Mouse (Mus musculus) erythroblast, embryonic 14.5 days (primary cell): ENCODE data around the gene Pomp.

Experiments used
- GATA1 ChIP-seq: IDR thresholded peaks from 2 replicates; pipeline ENCODE4 v1.6.1; 2012; ENCODE audit warnings: low read length, inconsistent platforms, mixed read lengths
- TAL1 ChIP-seq: IDR thresholded peaks from 3 replicates; pipeline ENCODE4 v1.6.1; 2012; ENCODE audit warnings: low read length, inconsistent platforms, mixed read lengths

DNA sequence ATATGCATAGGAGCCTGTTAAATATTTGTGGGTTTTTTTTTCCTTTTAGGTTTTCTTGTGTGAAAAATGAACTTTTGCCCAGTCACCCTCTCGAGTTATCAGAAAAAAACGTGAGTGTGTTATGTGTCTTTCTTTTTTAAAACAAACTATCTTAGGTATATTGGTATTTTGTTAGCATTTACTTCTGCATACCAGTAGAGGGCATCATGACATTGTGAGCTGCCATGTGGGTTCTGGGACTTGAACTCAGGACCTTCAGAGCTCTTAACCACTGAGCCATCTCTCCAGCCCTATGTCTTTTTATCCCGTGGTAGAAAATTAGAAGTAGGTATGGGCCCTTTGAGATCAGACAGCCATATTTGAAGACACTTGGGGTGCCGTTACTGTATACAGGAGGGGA lies 8.4 kb downstream of the Pomp start:
- TF ChIP-seq GATA1, result no peak
- TF ChIP-seq TAL1, result no peak
